Mouse (Mus musculus) ES-Bruce4 (cell line): ENCODE data around the gene Tgfbrap1.
A peak's percentile ranks its signal among the peaks of the same experiment; 100 is the strongest.

Experiments
- CTCF ChIP-seq: IDR thresholded peaks from one replicate; pipeline ENCODE4 v1.8.1; 2011; ENCODE audit warnings: low read depth, low read length
- POLR2A ChIP-seq: IDR thresholded peaks from one replicate; pipeline ENCODE4 v1.8.1; 2011; ENCODE audit warnings: low read length; ENCODE audit not compliant: insufficient read depth

DNA sequence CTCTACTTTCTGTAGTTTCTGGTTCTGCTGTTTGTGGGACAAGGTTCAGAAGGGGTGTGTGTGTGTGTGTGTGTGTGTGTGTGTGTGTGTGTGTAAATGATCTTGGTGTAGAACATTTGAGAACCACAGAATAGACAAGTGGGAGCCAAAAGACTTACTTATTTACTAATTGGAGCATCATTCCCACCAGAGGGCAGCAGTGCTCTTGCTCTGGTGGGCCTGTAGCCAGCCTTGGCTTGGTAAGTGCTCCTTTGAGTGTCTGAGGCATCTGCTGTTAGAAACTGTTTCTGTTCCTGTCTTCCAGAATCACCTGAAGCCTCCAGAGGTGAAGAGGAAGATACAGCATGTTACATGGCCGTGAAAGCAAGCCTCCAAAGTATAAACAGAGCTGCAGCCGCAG lies 14.4 kb upstream of the Tgfbrap1 start:
- TF ChIP-seq CTCF (peak; percentile 62), POLR2A (no peak)
